Mouse (Mus musculus) brain, adult 10 weeks (tissue): ENCODE data around the gene Cuta. TPM values are rescaled to one million over a fixed set of nuclear protein-coding genes. Genes with fewer than 3 reads are reported as not detected.

Source experiments
- polyA plus RNA-seq: library from polyadenylated mRNA; stranded (reverse); fragments of 350-450 nt; fragmentation: Illumina TruSeq; extraction: RNeasy Lipid Tissue Mini Kit (QIAGEN cat#74804); gene quantifications from one replicate; pipeline ENCODE4 v1.2.3, GENCODE M21; 2015; ENCODE audit warnings: low read depth, low replicate concordance

Cuta gene
- polyA plus RNA-seq: 127 TPM

DNA sequence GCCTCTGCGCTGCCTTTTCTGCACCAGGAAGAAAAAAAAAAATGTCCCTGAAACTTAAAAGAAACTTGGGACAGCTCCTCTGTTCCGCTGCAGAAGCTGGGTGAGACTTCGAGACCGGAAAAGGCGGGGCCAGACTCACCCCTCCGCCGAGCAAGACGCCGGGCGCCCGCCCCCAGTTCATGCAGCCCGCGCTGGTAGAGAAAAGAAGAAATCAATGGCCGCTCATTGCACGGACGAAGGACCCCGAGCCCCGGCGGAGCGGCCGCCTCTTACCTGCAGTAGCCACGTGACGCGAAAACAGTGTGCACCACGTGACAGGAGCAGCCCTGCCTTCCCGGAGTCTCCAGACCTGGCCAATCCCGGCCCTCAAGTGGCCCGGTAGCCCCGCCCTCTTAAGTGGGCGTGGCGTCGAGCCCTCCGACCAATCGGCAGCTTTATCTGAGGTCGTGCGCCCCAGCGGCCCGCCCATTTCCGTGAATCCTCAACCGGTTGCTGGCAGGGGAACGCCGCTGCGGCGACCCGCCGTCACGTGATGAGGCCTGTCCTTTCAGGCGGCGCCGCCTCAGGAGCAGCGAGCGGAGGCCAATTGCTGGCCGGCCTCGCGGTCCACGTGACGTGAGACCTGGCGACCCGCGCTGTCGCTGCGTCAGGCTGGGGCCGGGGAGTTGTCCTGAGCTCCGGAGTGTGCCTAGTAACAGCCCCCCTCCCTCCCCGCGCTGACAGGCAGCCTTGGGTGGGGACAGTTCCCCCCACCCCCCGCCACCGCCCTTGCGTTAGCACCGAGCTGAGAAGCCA, at the start of gene Cuta:
Gene Cuta, minus strand, starts transcription at position 392 of the 795 bp plus-strand sequence.

DNA sequence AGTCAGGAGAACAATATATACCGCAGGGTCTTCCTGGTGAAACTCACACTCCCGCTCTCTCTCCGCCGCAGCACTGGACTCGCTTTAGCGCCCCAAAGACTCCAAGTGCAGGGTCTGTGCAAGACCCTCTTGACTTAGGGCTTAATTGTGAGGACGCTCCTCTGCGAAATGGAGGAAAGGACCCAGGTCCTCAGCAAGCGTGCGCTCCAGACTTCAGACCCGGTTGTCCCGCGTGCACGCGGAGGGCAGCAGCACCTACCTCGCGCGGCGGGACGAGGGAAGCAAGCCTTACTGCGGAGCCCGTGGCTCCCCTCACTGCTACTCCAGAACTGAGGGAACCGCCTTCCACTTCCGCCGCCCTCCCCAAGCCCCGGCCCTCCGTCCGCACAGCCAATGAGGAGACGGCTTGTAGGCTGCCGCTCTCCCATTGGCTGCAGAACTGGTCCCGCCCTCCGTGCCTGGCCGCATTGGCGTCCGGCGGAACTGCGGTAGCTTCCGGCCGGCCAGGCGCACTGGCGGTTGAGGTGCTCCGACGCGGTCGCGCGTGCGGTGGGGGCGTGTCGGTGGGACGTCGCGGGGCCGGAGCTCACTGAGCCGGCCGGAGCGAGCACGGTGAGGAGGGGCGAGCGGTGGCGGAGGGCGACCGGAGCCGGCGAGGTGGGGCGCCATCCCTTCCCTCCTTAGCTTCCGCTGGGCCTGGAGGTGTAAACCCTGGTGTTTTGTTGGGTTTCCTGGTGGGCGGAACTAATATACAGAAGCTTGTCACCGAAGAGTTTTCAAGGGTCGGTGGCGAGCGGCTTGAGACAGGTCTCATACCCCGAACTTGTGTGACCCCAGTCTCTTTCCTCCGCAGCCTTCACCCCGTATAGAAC, 33.6 kb upstream of the Cuta start, which contains the start of gene Zbtb9:
Gene Zbtb9, plus strand, starts transcription at position 465 of the 872 bp plus-strand sequence.

DNA sequence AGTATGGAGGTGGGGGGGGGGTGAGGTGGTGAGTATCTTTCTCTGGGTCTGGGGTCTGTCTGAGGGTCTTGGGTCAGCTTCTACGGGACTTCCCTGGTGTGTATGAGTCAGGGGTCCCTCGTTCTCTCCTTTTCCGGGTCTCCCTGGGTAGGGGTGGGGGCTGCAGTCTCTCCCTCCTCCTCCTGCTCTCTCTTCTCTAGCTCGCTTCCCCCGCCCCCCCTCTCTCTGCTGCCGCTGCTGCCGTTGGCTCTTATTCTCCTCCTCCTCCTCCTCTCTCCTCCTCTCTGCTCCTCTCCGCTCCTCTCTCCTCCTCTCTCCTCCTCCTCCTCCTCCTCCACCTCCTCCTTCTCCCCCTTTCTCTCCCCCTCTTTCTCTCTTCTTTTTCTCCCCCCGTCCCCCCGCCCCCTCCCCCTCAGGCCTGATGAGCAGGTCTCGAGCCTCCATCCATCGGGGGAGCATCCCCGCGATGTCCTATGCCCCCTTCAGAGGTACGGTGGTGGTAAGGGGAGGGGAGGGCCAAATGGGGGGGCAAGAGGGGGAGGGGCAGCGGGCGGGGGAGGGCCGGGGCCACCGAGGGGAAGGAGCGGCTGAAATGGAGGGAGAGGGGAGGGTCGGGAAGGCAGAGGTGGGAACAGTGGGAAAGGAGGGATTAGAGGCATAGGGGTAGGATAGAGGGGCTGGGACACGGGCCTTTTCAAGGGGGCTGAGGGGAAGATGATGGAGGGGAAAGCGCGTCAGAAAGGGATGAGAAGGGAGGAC, 1.8 kb upstream of the Cuta start, which contains the start of gene Syngap1:
Gene Syngap1, plus strand, starts transcription at position 223 of the 759 bp plus-strand sequence.

DNA sequence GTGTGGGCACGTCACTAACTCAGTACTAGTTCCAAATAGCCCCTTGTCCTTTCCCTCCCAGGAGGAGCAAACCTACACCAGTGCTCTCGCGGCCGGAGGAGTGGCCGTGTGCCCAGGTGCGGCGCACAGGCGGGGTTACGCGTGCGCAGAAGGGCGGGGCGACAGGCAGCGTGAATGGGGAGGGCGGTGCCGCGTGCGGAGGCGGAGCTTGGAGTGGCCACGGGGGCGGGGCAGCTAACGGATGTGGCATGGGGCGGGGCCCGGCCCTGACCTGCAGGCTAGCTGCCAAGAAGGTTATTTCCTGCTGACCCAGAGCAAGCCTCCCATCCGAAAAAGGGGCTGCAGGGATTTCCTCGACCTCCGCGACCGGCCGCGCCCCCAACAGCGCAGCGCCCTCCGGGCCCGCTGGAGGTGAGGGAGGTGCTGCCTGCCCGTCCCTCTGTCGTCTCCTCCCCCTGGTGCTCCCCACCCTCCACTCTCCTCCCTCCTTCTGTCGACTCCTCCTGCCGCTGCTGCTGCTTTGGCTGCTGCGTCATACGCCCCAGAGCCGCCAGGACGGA, 6.5 kb downstream of the Cuta start, which contains the start of gene Phf1:
Gene Phf1, plus strand, starts transcription at position 214 of the 560 bp plus-strand sequence.

DNA sequence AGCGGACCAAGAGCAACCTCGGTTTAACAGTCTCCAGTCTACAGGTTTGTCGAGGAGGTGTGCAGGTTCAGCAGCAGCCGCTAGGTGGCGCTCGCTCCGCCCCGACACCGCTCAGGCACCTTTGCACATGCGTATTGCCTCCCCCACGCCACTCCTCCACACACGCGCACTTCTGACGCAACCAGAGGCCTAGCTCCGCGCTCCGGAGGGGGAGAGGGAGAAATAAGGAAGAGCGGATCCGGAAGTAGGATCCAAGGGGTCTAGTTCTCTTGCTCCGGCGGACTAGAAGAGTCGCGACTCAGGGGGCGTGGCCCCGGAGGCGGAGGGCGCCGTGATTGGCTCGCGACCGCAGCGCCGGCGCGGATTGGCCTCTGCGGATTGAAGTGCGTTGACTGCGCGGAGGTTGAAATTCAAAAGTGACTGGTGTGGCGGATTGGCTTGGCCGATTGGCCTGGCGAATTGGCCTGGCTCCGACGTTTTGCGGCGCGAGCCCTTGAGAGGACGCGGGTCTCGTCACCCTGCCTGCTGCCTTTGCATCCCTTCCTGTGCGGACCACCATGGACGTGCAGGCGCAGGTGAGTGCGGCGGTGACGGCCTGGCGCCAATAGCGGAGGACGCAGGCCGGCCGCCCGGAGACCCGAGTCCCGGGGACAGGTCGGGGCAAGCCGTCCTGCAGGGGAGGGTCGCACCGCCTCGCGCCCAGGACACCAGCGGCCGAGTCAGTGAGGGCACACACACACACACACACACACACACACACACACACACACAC, 22.5 kb downstream of the Cuta start, which contains the start of gene Kifc5b:
Gene Kifc5b, plus strand, starts transcription at position 381 of the 772 bp plus-strand sequence.

Other genes starting within 250 kb of the Cuta start
- gene Crebrf, start 223.9 kb downstream of the Cuta start, polyA plus RNA-seq: 21.3 TPM
- gene Bnip1, start 158.5 kb downstream of the Cuta start, polyA plus RNA-seq: 44.6 TPM
- gene Nkx2-5, start 94.6 kb downstream of the Cuta start, polyA plus RNA-seq: not detected
- 3.3 TPM for gene Kifc5b, start 22.5 kb downstream of the Cuta start, polyA plus RNA-seq
- 39.3 TPM for gene Phf1, start 6.5 kb downstream of the Cuta start, polyA plus RNA-seq
- gene Syngap1, start 1.7 kb upstream of the Cuta start, polyA plus RNA-seq: 128 TPM
- gene Zbtb9, start 33.6 kb upstream of the Cuta start, polyA plus RNA-seq: 14.4 TPM
- 10.8 TPM for gene Bak1, start 89.4 kb upstream of the Cuta start, polyA plus RNA-seq
- 2.3 TPM for gene Itpr3, start 117.7 kb upstream of the Cuta start, polyA plus RNA-seq
- 457 TPM for gene Uqcc2, start 194.3 kb upstream of the Cuta start, polyA plus RNA-seq
- 0.80 TPM for gene Ip6k3, start 228.2 kb upstream of the Cuta start, polyA plus RNA-seq